9 mouse cellular contexts compared by ENCODE assay signal in genomic region chr6:37735288-37735961, GRCm38 (mm10).
DNase-seq lines count a peak whose midpoint lies in the region; ATAC-seq lines count a peak whose summit lies in the region.
"Had no signal": no experiment of that assay in that cellular context is flagged by ENCODE, and none has a peak within 500 bp of the region (broad histone marks: within the 10 kb centered on the region; RNA-seq: fewer than 3 reads in every experiment).

No protein-coding gene starts in this region.

- H3K27ac ChIP-seq in heart, embryonic 15.5 days: peak overlapping the region; percentile 41; the same call in 1 of the 2 replicates
- no peak overlapping the region for H3K27ac ChIP-seq in hindbrain, embryonic 16.5 days (ENCODE audit: low read depth, low read length)
- H3K27ac ChIP-seq: hindbrain, embryonic 10.5 days had no signal

- 51% methylated on average over 4 of the region's 4 CpGs for WGBS in heart, embryonic 15.5 days
- 72% methylated on average over 4 of the region's 4 CpGs for WGBS in hindbrain, embryonic 16.5 days

- H3K4me2 ChIP-seq in heart, embryonic 15.5 days: no peak overlapping the region
- H3K4me2 ChIP-seq in hindbrain, embryonic 16.5 days (ENCODE audit: low read length): no peak overlapping the region

- peaks cover 5% of the 10 kb centered on the region for H3K4me1 ChIP-seq in heart, embryonic 15.5 days (replicated peaks)
- no peaks in the 10 kb centered on the region for H3K4me1 ChIP-seq in hindbrain, embryonic 16.5 days (ENCODE audit: control insufficient read depth, insufficient read depth, low read depth, low read length)

- no peak overlapping the region for H3K4me3 ChIP-seq in heart, embryonic 15.5 days
- H3K4me3 ChIP-seq in hindbrain, embryonic 16.5 days (ENCODE audit: low read length): no peak overlapping the region
- H3K4me3 ChIP-seq: hindbrain, embryonic 10.5 days had no signal

- no peaks in the 10 kb centered on the region for H3K9me3 ChIP-seq in heart, embryonic 15.5 days (replicated peaks)
- H3K9me3 ChIP-seq in hindbrain, embryonic 16.5 days (ENCODE audit: control insufficient read depth, low read length): no peaks in the 10 kb centered on the region

- no peaks in the 10 kb centered on the region for H3K27me3 ChIP-seq in heart, embryonic 15.5 days
- H3K27me3 ChIP-seq in hindbrain, embryonic 16.5 days (replicated peaks; ENCODE audit: control insufficient read depth, insufficient read depth, low read length): no peaks in the 10 kb centered on the region

- H3K36me3 ChIP-seq in heart, embryonic 15.5 days: no peaks in the 10 kb centered on the region
- no peaks in the 10 kb centered on the region for H3K36me3 ChIP-seq in hindbrain, embryonic 16.5 days (ENCODE audit: control insufficient read depth, insufficient read depth, low read length)
- H3K36me3 ChIP-seq: hindbrain, embryonic 10.5 days had no signal

- no peak overlapping the region for H3K9ac ChIP-seq in heart, embryonic 15.5 days
- H3K9ac ChIP-seq in hindbrain, embryonic 16.5 days (ENCODE audit: low read depth, low read length): no peak overlapping the region

- peak; percentile 9 for DNase-seq in 3134 (ENCODE audit: extremely low read depth, insufficient read length, low spot score)
- DNase-seq in 3T3-L1 (ENCODE audit: low read depth, low spot score): peak; percentile 61
- DNase-seq in kidney, postnatal 14 days: peak; percentile 72
- DNase-seq in frontal cortex, adult 2 months (ENCODE audit: extremely low spot score in 1 of 2, low spot score in 1 of 2): no peak
- DNase-seq in layer of hippocampus, adult 9-11 months: no peak
- DNase-seq: thymus, postnatal 14 days had no signal

- peak; percentile 65; the same call in 1 of the 2 replicates for ATAC-seq in heart, embryonic 15.5 days (replicated peaks; ENCODE audit: insufficient number of reproducible peaks, insufficient read depth, low FRiP score, low read depth)
- ATAC-seq in hindbrain, embryonic 16.5 days: no peak

Comparison
In these comparisons a context has a peak if more than half of its experiments do, and no peak if none do; other contexts are left out.
1. DNase-seq: peak in 3134 (single experiment), 3T3-L1 (single experiment) and kidney, postnatal 14 days (single experiment); none in frontal cortex, adult 2 months (0 of 2) and layer of hippocampus, adult 9-11 months (single experiment).